Mouse (Mus musculus) neural tube, embryonic 13.5 days (tissue): ENCODE measurements at regions not wholly inside any gene's neighbourhood (a gene's known extent, or its start where the extent isn't known, plus 50 kb on each side); places are given as distances from the start of the nearest gene placed in this dataset.
A peak's percentile ranks its signal among the peaks of the same experiment; 100 is the strongest.

Experiments used
- ATAC-seq: fragments of 200-750 bp; cut with Nextera tagmentation; 2 replicates; pipeline ENCODE4 v1.8.0; 2017; ENCODE audit warnings: low read depth, mild to moderate bottlenecking, moderate TSS enrichment, moderate library complexity
- H3K27ac ChIP-seq: fragments of 300-500 bp; sonication (generic); replicated peaks from 2 replicates; pipeline ENCODE4 v1.5.1; 2015; ENCODE audit warnings: moderate library complexity, mild to moderate bottlenecking, inconsistent platforms
- H3K27me3 ChIP-seq: fragments of 300-500 bp; sonication (generic); 2 replicates; pipeline ENCODE4 v1.6.1; 2015; ENCODE audit warnings: mild to moderate bottlenecking, inconsistent platforms
- H3K36me3 ChIP-seq: fragments of 300-500 bp; sonication (generic); 2 replicates; pipeline ENCODE4 v1.6.1; 2015; ENCODE audit warnings: mild to moderate bottlenecking, inconsistent platforms
- H3K4me1 ChIP-seq: fragments of 300-500 bp; sonication (generic); replicated peaks from 2 replicates; pipeline ENCODE4 v1.6.1; 2015; ENCODE audit warnings: inconsistent platforms
- H3K4me2 ChIP-seq: fragments of 300-500 bp; sonication (generic); 2 replicates; pipeline ENCODE4 v1.6.1; 2015; ENCODE audit warnings: inconsistent platforms, mild to moderate bottlenecking, moderate library complexity
- H3K4me3 ChIP-seq: fragments of 300-500 bp; sonication (generic); 2 replicates; pipeline ENCODE4 v1.5.1; 2015; ENCODE audit warnings: mild to moderate bottlenecking, inconsistent platforms
- H3K9ac ChIP-seq: fragments of 300-500 bp; sonication (generic); 2 replicates; pipeline ENCODE4 v1.6.1; 2015; ENCODE audit warnings: moderate library complexity, mild to moderate bottlenecking, inconsistent platforms
- H3K9me3 ChIP-seq: fragments of 300-500 bp; sonication (generic); 2 replicates; pipeline ENCODE4 v1.6.1; 2016; ENCODE audit warnings: inconsistent platforms
- WGBS: fragments of 180-500 bp; shearing (Covaris S2); methylation state at CpG from one replicate; pipeline ENCODE4 v1.1.7; 2015; 5-methylcytosine and 5-hydroxymethylcytosine counted together

DNA sequence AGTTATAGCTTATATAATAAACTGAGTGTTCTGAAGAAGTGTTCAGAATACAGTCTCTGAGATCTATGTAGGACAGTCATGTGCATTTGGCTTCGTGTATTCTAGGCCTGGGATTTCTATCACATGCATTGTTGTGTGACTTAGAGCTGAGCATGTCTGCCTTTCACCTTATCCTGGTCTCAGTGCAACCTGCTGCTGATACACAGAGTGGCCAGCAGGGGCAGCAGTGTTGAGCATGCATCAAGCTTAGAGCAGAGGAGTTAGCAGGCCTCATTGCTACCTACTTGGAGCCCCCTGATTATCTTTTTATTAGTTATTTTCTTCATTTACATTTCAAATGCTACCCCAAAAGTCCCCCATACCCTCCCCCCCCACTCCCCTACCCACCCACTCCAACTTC lies 229.1 kb upstream of the Camk1g start:
- Histone ChIP-seq H3K27ac (no peak overlapping the region), H3K9me3 (no peaks in the 10 kb centered on the region), H3K4me2 (no peak overlapping the region), H3K36me3 (no peaks in the 10 kb centered on the region), H3K9ac (no peak overlapping the region), H3K4me3 (no peak overlapping the region), H3K27me3 (no peaks in the 10 kb centered on the region), H3K4me1 (no peaks in the 10 kb centered on the region)
- ATAC-seq: no peak
- WGBS: 29% methylated on average over 1 of the region's 1 CpGs

DNA sequence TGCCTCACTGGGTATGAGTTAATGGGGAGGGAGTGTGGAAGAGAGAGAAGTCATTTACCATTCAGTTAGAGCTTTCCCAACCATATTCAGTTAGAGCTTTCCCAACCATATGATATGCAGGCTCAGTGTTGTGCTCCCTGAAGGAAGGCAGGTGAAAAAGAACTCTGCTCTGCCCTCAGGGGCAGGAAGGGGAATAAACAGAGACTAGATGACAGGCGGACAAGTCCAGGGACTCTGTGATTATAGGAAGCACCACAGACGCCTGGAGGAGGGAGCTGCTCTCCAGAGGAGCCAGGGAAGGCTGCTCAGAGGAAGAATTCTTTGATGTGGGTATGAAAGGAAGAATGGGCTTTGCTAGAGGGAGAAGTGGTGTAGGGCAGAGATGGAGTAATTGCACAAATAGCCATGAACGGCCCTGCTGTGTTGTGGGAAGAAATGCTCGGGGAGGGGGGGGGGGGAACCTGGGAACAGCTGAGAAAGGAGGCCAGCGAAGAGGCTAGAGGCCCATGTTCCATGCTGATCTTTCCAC lies 220.3 kb upstream of the Camk1g start:
- peak overlapping the region; percentile 74 for H3K27ac ChIP-seq
- H3K9ac ChIP-seq: no peak overlapping the region
- H3K4me1 ChIP-seq: peaks cover 44% of the 10 kb centered on the region
- no peaks in the 10 kb centered on the region for H3K36me3 ChIP-seq
- no peak overlapping the region for H3K4me2 ChIP-seq
- H3K4me3 ChIP-seq: no peak overlapping the region
- H3K9me3 ChIP-seq: no peaks in the 10 kb centered on the region
- no peaks in the 10 kb centered on the region for H3K27me3 ChIP-seq
- 8% methylated on average over 5 of the region's 5 CpGs for WGBS
- no peak for ATAC-seq

DNA sequence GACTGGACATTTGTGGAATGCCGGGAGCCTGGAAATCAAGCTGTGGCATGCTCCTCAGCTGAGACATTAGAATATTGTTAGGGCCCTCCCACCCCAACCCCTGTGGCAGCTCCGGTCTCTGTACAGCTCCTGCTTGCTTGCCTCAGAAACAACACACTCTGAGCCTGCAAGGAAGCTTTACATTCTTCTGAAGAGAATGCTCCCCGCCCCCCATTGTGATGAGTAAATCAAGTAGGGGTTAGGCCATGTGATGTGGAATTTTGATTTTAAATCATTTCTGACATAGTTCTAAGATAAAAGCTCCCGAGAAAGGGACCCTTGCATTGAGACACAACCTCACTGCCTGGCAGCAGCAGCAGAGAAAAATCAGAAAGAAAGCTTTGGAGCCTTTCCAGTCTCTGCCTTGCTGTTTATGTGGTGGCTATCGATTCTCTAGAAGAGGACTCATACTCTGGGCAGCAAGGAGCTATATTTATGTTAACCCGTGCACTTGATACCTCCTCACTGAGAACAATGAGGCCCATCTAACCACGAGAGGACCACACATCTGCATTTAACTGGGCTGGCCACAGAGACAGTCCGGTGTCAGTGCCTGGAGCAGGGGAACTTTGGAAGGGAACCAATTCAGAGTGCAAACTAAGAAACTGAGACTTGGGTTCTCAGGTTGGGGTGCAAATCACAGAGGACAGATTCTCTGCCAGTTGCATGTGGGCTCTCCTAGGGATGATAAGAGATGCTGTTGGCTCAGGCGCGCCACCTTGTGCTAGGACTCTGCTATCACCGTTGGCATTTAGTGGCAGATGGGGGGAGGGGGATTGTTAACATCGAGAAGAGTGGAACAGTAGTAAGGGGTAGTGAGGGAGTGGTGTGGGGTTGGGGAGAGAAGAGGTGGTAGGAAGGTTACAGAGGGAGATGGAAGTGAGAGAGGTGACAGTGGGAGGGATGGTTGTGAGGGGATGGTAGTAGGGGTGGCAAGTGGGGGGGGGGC lies 218.7 kb upstream of the Camk1g start:
- no peak overlapping the region for H3K4me2 ChIP-seq
- WGBS: 19% methylated on average over 12 of the region's 12 CpGs
- no peak overlapping the region for H3K4me3 ChIP-seq
- H3K27ac ChIP-seq: peak overlapping the region; percentile 74
- H3K9ac ChIP-seq: 0 out of 2 replicates have a peak overlapping the region, but pooled peaks have one; percentile 36
- no peaks in the 10 kb centered on the region for H3K36me3 ChIP-seq
- H3K27me3 ChIP-seq: no peaks in the 10 kb centered on the region
- peak; percentile 85 for ATAC-seq
- no peaks in the 10 kb centered on the region for H3K9me3 ChIP-seq
- peaks cover 44% of the 10 kb centered on the region for H3K4me1 ChIP-seq

DNA sequence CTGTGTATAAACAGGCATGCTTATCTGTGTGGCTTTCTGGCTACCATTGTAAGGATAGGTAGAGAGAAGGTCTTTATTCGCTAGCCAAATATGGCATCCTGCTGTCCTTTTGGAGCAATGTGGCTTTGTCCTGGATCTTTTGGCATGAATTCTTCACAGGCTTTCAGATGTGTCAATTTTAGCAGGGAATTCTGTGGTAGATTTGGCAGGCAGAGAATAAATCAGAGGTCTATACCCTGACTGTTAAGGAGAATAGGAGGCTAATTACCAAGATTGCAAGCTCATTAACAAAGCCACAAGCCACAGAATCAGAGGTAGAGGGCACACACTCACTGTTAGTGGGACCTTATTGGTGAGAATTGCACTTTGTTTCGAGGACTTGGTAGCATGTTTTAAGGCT lies 217.2 kb upstream of the Camk1g start:
- no peak overlapping the region for H3K27ac ChIP-seq
- H3K9ac ChIP-seq: no peak overlapping the region
- H3K4me2 ChIP-seq: no peak overlapping the region
- H3K27me3 ChIP-seq: no peaks in the 10 kb centered on the region
- H3K9me3 ChIP-seq: no peaks in the 10 kb centered on the region
- 74% methylated on average over 2 of the region's 2 CpGs for WGBS
- peaks cover 44% of the 10 kb centered on the region for H3K4me1 ChIP-seq
- no peaks in the 10 kb centered on the region for H3K36me3 ChIP-seq
- H3K4me3 ChIP-seq: no peak overlapping the region
- ATAC-seq: no peak

DNA sequence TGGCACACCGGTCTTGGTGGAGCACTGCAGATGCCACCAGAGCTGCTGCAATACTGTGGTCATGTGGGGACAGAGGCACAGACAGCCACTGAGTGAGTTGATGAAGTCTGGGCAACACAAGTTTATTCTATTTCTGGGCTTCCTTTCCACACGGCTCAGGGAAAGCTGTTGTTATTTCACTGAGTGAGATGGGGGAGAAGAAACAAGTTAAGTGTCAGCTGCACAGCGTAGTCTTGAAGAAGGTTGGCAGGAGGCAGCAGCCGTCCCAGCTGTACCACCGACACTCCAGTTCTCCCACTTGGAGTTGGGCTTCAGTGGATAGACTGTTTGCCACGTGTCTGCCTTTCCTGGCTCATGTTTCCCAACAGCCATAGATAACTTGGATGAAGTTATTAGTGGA lies 216.8 kb upstream of the Camk1g start:
- H3K9me3 ChIP-seq: no peaks in the 10 kb centered on the region
- WGBS: 77% methylated on average over 6 of the region's 6 CpGs
- no peak overlapping the region for H3K4me3 ChIP-seq
- no peak overlapping the region for H3K4me2 ChIP-seq
- no peaks in the 10 kb centered on the region for H3K27me3 ChIP-seq
- H3K36me3 ChIP-seq: no peaks in the 10 kb centered on the region
- no peak overlapping the region for H3K9ac ChIP-seq
- H3K27ac ChIP-seq: no peak overlapping the region
- no peak for ATAC-seq
- peaks cover 44% of the 10 kb centered on the region for H3K4me1 ChIP-seq

DNA sequence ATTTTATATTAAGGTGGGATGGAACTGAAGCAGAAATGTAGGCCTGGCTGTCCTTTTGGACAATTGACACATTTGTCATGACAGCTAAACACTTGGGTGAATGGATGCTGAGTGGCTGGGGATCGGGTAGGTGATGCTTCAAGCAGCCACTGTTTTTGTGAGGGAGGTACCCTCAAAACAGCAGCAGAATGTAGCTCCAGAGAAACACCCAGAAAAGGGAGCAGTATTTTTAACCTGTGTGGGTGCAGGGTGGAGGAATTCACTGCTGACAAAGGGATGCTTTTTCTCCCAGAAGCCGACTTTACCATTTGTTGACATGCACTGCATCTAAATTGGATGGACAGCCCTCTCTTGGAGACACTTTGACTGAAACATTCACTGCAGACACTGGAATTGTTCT lies 213.7 kb upstream of the Camk1g start:
- Histone ChIP-seq H3K9ac (no peak overlapping the region), H3K9me3 (no peaks in the 10 kb centered on the region), H3K36me3 (no peaks in the 10 kb centered on the region), H3K4me3 (no peak overlapping the region), H3K4me2 (no peak overlapping the region), H3K27ac (no peak overlapping the region), H3K27me3 (no peaks in the 10 kb centered on the region), H3K4me1 (peaks cover 19% of the 10 kb centered on the region)
- 76% methylated on average over 2 of the region's 2 CpGs for WGBS
- ATAC-seq: no peak

DNA sequence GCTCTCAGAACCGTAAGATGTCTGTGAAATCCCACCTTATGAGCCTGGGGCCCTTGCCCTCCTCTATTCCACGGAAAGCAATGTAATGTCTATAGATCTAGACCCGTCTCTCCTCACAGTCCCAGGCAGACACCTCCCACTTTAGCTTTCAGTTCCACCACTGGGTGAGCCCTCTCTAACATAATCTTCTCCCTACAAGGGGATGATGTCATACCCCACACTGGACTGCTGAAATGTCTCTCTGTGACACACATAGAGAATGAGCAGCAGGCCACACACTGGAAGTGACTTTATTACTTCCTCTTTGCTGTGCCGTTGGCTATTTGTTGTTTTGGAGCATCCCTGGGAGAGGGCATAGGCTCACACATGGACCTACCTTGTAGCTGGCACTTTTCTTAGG lies 210.3 kb upstream of the Camk1g start:
- H3K27ac ChIP-seq: no peak overlapping the region
- 75% methylated on average over 4 of the region's 4 CpGs for WGBS
- ATAC-seq: no peak
- no peaks in the 10 kb centered on the region for H3K36me3 ChIP-seq
- peaks cover 11% of the 10 kb centered on the region for H3K4me1 ChIP-seq
- H3K9me3 ChIP-seq: no peaks in the 10 kb centered on the region
- no peaks in the 10 kb centered on the region for H3K27me3 ChIP-seq
- no peak overlapping the region for H3K4me3 ChIP-seq
- H3K4me2 ChIP-seq: no peak overlapping the region
- H3K9ac ChIP-seq: no peak overlapping the region

DNA sequence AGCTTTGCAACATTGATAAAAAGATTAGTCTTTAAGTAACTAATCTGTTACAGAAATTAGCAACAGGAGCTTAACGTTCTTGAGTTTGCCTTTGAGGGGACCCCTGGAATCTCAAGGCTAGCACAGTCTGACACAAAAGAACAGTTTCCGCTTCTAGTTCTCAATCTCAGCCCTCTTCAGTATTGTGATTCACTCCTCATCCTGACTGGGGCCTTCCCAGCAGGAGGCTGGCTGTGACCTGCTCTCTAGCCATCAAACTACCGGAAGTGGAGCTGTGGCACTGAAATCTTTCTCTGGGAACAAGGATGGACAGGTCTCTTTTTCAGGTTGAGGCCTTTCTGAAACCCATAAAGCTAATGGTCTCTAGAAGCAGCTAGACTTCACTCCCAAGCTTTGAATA lies 209.6 kb upstream of the Camk1g start:
- no peak for ATAC-seq

DNA sequence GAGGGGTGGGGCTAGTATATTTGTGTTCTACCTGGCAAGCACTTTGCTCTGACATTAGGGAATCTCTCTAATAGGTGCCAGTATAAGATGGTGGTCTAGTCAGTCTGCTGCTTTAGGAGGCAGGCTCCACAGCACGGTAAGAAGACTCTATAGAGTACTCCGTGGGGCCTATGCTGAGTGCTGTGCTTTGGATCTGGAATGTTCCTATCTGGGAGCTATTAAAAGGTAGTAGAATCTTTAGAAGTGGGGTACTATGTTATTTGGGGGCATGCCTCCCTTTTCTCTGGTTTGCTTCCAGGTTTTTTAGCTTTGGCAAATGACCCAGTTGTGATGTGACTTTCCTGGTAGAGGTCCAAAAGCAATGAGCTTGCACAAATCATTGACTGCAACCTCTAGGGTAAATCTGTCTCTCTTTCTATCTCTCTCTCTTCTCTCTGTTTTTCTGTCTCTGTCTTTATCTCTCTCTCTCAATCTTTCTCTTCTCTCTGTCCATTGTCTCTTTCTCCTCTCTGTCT lies 208.6 kb upstream of the Camk1g start:
- Histone ChIP-seq H3K4me1 (peaks cover 12% of the 10 kb centered on the region), H3K36me3 (no peaks in the 10 kb centered on the region), H3K27me3 (no peaks in the 10 kb centered on the region), H3K4me2 (no peak overlapping the region), H3K9me3 (no peaks in the 10 kb centered on the region), H3K4me3 (no peak overlapping the region), H3K9ac (no peak overlapping the region), H3K27ac (no peak overlapping the region)
- WGBS: 89% methylated on average over 2 of the region's 2 CpGs
- ATAC-seq: no peak

More for the DNA sequence above, 209.6 kb upstream of the Camk1g start:
- 52% methylated on average over 3 of the region's 3 CpGs for WGBS
- Histone ChIP-seq H3K9me3 (no peaks in the 10 kb centered on the region), H3K4me2 (no peak overlapping the region), H3K9ac (no peak overlapping the region), H3K27ac (no peak overlapping the region), H3K27me3 (no peaks in the 10 kb centered on the region), H3K4me3 (no peak overlapping the region), H3K4me1 (peaks cover 12% of the 10 kb centered on the region), H3K36me3 (no peaks in the 10 kb centered on the region)

DNA sequence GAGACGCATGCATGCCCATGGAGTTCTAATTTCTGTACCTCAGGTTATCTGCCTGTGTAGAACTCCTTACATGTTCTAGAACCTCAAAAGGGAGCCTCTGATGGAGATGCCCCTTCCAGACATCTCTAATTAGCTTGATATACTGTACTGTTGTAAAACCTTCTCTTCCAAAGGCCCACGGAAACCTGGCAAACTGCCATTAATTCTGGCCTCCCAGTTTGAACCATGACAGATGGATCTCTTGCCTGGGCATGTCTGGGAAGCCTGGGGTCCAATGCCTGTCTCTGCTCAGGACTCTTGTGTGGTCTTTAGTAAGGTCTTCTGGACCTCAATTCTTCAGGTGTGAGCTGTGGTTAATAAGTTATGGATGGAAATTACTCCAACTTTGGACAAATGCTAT lies 207.7 kb upstream of the Camk1g start:
- Histone ChIP-seq H3K27me3 (no peaks in the 10 kb centered on the region), H3K27ac (no peak overlapping the region), H3K4me2 (no peak overlapping the region), H3K36me3 (no peaks in the 10 kb centered on the region), H3K4me3 (no peak overlapping the region), H3K9me3 (no peaks in the 10 kb centered on the region), H3K9ac (no peak overlapping the region), H3K4me1 (peaks cover 12% of the 10 kb centered on the region)
- 59% methylated on average over 2 of the region's 2 CpGs for WGBS
- ATAC-seq: no peak

DNA sequence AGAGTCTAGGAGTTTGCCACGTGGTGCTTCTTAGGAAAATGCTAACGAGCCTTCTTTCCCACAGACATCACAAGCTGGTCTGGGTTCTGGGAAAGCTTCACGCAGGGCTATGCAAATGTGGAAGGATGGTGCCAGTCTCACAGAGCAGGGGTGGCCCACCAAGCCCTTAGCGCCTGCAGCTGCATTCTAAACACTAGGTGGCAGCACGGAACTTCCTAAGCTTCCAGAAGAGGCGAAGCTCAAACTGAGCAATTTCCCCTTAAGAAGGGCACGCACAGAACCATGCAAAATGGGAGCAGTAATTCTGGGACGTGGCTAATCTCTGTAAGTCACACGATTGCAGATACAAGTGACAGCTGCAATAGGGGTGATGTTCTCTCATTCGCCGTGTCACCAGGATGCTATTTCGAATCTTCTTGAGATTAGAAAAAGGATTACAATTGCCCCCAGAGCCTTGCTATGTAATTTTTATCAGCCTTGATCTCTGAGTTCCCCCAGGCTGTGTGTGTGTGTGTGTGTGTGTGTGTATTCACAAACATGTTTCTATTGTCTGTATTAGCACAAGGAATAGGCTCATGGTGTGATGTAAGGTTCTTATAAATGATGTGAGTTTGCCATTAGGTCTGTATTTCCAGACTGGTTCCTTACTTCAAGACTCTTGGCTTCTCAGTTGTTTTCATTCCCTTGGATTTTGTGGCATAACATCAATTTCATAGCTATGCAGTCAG lies 206.1 kb upstream of the Camk1g start:
- Histone ChIP-seq H3K4me1 (peaks cover 12% of the 10 kb centered on the region), H3K4me2 (0 out of 2 replicates have a peak overlapping the region, but pooled peaks have one; percentile 7), H3K9ac (0 out of 2 replicates have a peak overlapping the region, but pooled peaks have one; percentile 9), H3K4me3 (no peak overlapping the region), H3K27me3 (no peaks in the 10 kb centered on the region), H3K9me3 (no peaks in the 10 kb centered on the region), H3K36me3 (no peaks in the 10 kb centered on the region), H3K27ac (peak overlapping the region; percentile 76)
- WGBS: 6% methylated on average over 12 of the region's 12 CpGs
- peak; percentile 94 for ATAC-seq

DNA sequence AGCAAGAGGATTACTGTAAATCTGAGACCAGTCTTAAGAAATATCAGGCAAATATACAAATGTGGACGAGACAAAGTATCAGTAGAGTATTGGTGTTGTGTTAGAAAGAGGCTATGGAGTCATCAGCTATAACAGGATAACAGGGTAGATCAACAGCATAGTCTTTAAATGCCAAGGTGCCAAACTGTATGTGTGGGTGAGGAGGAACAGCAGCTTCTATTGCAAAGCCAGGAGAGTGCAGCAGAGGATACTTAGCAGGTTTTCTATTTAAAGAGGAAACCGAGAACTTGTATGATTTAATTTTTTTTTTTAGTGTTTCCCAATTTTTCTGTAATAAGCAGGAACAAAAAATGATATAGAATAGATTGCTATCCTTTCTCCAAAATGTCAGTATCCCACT lies 202.7 kb upstream of the Camk1g start:
- Histone ChIP-seq H3K36me3 (no peaks in the 10 kb centered on the region), H3K9me3 (no peaks in the 10 kb centered on the region), H3K4me3 (no peak overlapping the region), H3K4me1 (peaks cover 18% of the 10 kb centered on the region), H3K27me3 (no peaks in the 10 kb centered on the region), H3K27ac (no peak overlapping the region), H3K4me2 (no peak overlapping the region), H3K9ac (no peak overlapping the region)
- ATAC-seq: no peak
- 82% methylated on average over 2 of the region's 2 CpGs for whole genome bisulfite sequencing
